Mouse (Mus musculus): ENCODE measurements around the gene Ppp1r2.

Ppp1r2 gene

GRCm38 (mm10) chr16:31233541-31234339 is 41.3 kb downstream of the Ppp1r2 start:
- DNase-seq, result peak; percentile 64

- DNase-seq, result peak in 1 of 2 experiments; percentile 14
Measured at GRCm38 (mm10) chr16:31233167-31233498, 41.9 kb downstream of the Ppp1r2 start.

GRCm38 (mm10) chr16:31232491-31233166 is 42.4 kb downstream of the Ppp1r2 start:
- DNase-seq, result no peak

GRCm38 (mm10) chr16:31231591-31231990 is 43.5 kb downstream of the Ppp1r2 start:
- DNase-seq, result no peak

GRCm38 (mm10) chr16:31227746-31228145 is 47.3 kb downstream of the Ppp1r2 start:
- no peak for DNase-seq

- no peak for DNase-seq
Measured at GRCm38 (mm10) chr16:31215271-31215670, 59.8 kb downstream of the Ppp1r2 start.

GRCm38 (mm10) chr16:31213463-31213862 is 61.6 kb downstream of the Ppp1r2 start:
- no peak for DNase-seq

- no peak for DNase-seq
Measured at GRCm38 (mm10) chr16:31211503-31211902, 63.6 kb downstream of the Ppp1r2 start.

- DNase-seq, result no peak
Measured at GRCm38 (mm10) chr16:31210453-31210852, 64.6 kb downstream of the Ppp1r2 start.

- no peak for DNase-seq
Measured at GRCm38 (mm10) chr16:31209911-31210310, 65.2 kb downstream of the Ppp1r2 start.

- peak in 1 of 2 experiments; percentile 0 for DNase-seq
Measured at GRCm38 (mm10) chr16:31205726-31206125, 69.4 kb downstream of the Ppp1r2 start.

GRCm38 (mm10) chr16:31205187-31205586 is 69.9 kb downstream of the Ppp1r2 start:
- DNase-seq, result no peak

- no peak for DNase-seq
Measured at GRCm38 (mm10) chr16:31204216-31204615, 70.9 kb downstream of the Ppp1r2 start.

- peak in 1 of 2 experiments; percentile 1 for DNase-seq
Measured at GRCm38 (mm10) chr16:31201704-31202103, 73.4 kb downstream of the Ppp1r2 start.

All from spleen, adult 18-20 months (tissue).